Mouse (Mus musculus) lung, postnatal 0 days (tissue): Measurements from ENCODE around the gene Schip1.

Experiments
- CTCF ChIP-seq: IDR thresholded peaks from 2 replicates; pipeline ENCODE4 v1.5.1; 2016; ENCODE audit warnings: antibody characterized with exemption, mild to moderate bottlenecking
- EP300 ChIP-seq: IDR thresholded peaks from 2 replicates; pipeline ENCODE4 v1.6.1; 2016; ENCODE audit warnings: antibody characterized with exemption, mild to moderate bottlenecking, control low read depth

GRCm38 (mm10) chr3:68388023-68388422 lies 323.4 kb downstream of the Schip1 start:
- TF ChIP-seq CTCF (no peak), EP300 (no peak)
